Mouse (Mus musculus) spleen, adult 2 months (tissue): Measurements from ENCODE around the gene Cdc14b.

ENCODE experiments used
- CTCF ChIP-seq: fragments of 200-500 bp; IDR thresholded peaks from 2 replicates; pipeline ENCODE4 v1.5.1; 2011; ENCODE audit warnings: mild to moderate bottlenecking, inconsistent platforms; ENCODE audit not compliant: insufficient read depth, insufficient read length, insufficient replicate concordance; ENCODE audit errors: extremely low read depth
- POLR2A ChIP-seq: fragments of 200-500 bp; IDR thresholded peaks from 2 replicates; pipeline ENCODE4 v1.6.1; 2011; ENCODE audit warnings: low read depth, low read length, inconsistent platforms

DNA sequence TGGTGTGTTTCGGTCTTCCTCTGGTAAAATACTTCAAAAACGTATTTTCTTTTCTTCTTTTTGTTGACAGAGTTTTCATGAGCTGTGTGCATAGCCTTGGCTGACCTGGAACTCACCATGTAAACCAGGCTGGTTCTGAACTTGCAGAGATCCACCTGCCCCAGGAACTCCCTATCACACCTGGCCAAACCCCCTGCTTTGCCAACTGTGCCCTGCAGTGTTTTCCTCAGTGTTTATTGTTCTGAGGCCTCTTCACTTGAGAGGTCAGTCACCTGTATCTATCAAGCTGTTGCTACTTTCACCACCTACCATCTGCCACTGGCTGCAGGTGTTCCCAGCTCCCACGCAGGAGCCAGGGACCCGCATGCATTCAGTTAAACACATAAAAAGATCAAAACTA is 48.4 kb downstream of the Cdc14b start:
- no peak for TF ChIP-seq CTCF
- TF ChIP-seq POLR2A, result no peak
